Mouse (Mus musculus): ENCODE measurements around the gene Lcp2.
"Not testable (repeated sequence)": the region's sequence is repeated elsewhere in the genome, so short reads cannot be mapped to it uniquely, and the experiment has no call there.

Gene Lcp2

GRCm38 (mm10) chr11:34086164-34086751 lies 39.5 kb downstream of the Lcp2 start:
- no peak for DNase-seq (ENCODE audit: low spot score)

GRCm38 (mm10) chr11:34087064-34087463 lies 40.3 kb downstream of the Lcp2 start:
- DNase-seq (ENCODE audit: low spot score), result no peak

- no peak for DNase-seq (ENCODE audit: low spot score)
These were observed 51.7 kb downstream of the Lcp2 start, which contains the start of gene 4930469K13Rik for GRCm38 (mm10) chr11:34098422-34098821. Gene 4930469K13Rik (minus strand): TSS chr11:34098554.

GRCm38 (mm10) chr11:34101827-34102226 lies 55.1 kb downstream of the Lcp2 start:
- DNase-seq (ENCODE audit: low spot score), result no peak

GRCm38 (mm10) chr11:34104919-34105318 lies 58.2 kb downstream of the Lcp2 start:
- no peak for DNase-seq (ENCODE audit: low spot score)

- DNase-seq (ENCODE audit: low spot score), result no peak
These were observed 62.5 kb downstream of the Lcp2 start for GRCm38 (mm10) chr11:34109260-34109659.

GRCm38 (mm10) chr11:34111940-34112339 lies 65.2 kb downstream of the Lcp2 start:
- no peak for DNase-seq (ENCODE audit: low spot score)

GRCm38 (mm10) chr11:34112781-34113380 lies 66.2 kb downstream of the Lcp2 start:
- DNase-seq (ENCODE audit: low spot score), result no peak

- no peak for DNase-seq (ENCODE audit: low spot score)
These were observed 67.0 kb downstream of the Lcp2 start for GRCm38 (mm10) chr11:34113760-34114159.

GRCm38 (mm10) chr11:34116572-34117135 lies 69.9 kb downstream of the Lcp2 start:
- DNase-seq (ENCODE audit: low spot score), result no peak

GRCm38 (mm10) chr11:34117581-34117980 lies 70.9 kb downstream of the Lcp2 start:
- DNase-seq (ENCODE audit: low spot score), result no peak

GRCm38 (mm10) chr11:34118319-34118718 lies 71.6 kb downstream of the Lcp2 start:
- DNase-seq (ENCODE audit: low spot score), result no peak

- peak; percentile 48 for DNase-seq (ENCODE audit: low spot score)
These were observed 76.4 kb downstream of the Lcp2 start for GRCm38 (mm10) chr11:34123147-34123546.

GRCm38 (mm10) chr11:34124852-34125251 lies 78.1 kb downstream of the Lcp2 start:
- DNase-seq (ENCODE audit: low spot score), result no peak

- DNase-seq (ENCODE audit: low spot score), result not testable (repeated sequence)
These were observed 79.0 kb downstream of the Lcp2 start for GRCm38 (mm10) chr11:34125727-34126126.

GRCm38 (mm10) chr11:34128412-34128811 lies 81.7 kb downstream of the Lcp2 start:
- DNase-seq (ENCODE audit: low spot score), result no peak

GRCm38 (mm10) chr11:34139296-34139695 lies 92.6 kb downstream of the Lcp2 start:
- DNase-seq (ENCODE audit: low spot score), result no peak
